18 mouse cellular contexts compared by ENCODE assay signal in the genomic region with DNA sequence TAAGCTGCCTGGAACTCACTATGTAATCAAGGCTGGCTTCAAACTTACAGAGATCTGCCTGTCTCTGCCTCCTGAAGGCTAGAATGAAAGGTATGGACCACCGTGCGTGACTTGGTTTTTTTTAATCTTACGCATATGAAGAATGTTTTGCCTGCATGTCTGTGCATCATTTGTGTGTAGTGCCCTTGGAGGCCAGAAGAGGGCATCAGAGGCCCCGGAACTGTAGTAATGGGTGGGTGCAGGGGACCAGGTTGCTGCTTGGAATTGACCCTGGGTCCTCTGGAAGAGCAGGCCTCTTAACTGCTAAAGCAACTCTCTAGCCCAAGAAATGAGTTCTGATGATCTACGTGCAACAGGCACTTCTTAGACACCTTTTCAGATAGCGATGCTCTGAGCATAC. TPM values are rescaled to one million over a fixed set of nuclear protein-coding genes. Genes with fewer than 3 reads are reported as not detected.
DNase-seq lines count a peak whose midpoint lies in the region; ATAC-seq and TF ChIP-seq lines count a peak whose summit lies in the region.
"Had no signal": no experiment of that assay in that cellular context is flagged by ENCODE, and none has a peak within 500 bp of the region (broad histone marks: within the 10 kb centered on the region; RNA-seq: fewer than 3 reads in every experiment).

No protein-coding gene starts in this region.

- H3K4me1 ChIP-seq in bone marrow macrophage, adult 2 months (ENCODE audit: control insufficient read depth, insufficient read depth, low read length), result no peaks in the 10 kb centered on the region
- H3K4me1 ChIP-seq: heart, embryonic 13.5 days; limb, embryonic 12.5 days had no signal

- no peak for TF ChIP-seq POLR2A in bone marrow macrophage, adult 2 months (IDR thresholded peaks at IDR 0.05; ENCODE audit: borderline replicate concordance, low read depth, low read length)

- DNase-seq in CD4-positive, CD25-positive, alpha-beta regulatory T cell, adult 2 months (ENCODE audit: low read depth, low spot score), result peak; percentile 6
- peak; percentile 20 to 25 for DNase-seq in kidney, postnatal 4 days
- no peak for DNase-seq in kidney, adult 11 months
- DNase-seq in 416B (ENCODE audit: low read depth), result peak; percentile 55
- DNase-seq in frontal cortex, postnatal 14 days (ENCODE audit: low spot score in 2 of 2), result no peak
- no peak for DNase-seq in left cerebral cortex, adult 9 months (ENCODE audit: low spot score in 2 of 2)
- DNase-seq: adrenal gland, adult 8-10 months; gastrocnemius, postnatal 14 days; lung, postnatal 14 days; right cerebral cortex, postnatal 14 days had no signal

- ATAC-seq in CD4-positive, CD25-positive, alpha-beta regulatory T cell, adult 4 months, result no peak
- ATAC-seq: forebrain, embryonic 15.5 days; midbrain, embryonic 13.5 days had no signal

- H3K4me3 ChIP-seq in bone marrow macrophage, adult 2 months (ENCODE audit: insufficient read depth, low read length), result no peak overlapping the region
- H3K4me3 ChIP-seq: forebrain, embryonic 15.5 days; heart, embryonic 13.5 days; hindbrain, embryonic 13.5 days; limb, embryonic 12.5 days; midbrain, embryonic 13.5 days; neural tube, embryonic 13.5 days had no signal

- no peak overlapping the region for H3K27ac ChIP-seq in bone marrow macrophage, adult 2 months (ENCODE audit: insufficient read depth, low read depth, low read length)
- H3K27ac ChIP-seq: forebrain, embryonic 15.5 days; heart, embryonic 13.5 days; hindbrain, embryonic 13.5 days; limb, embryonic 12.5 days; midbrain, embryonic 13.5 days; neural tube, embryonic 13.5 days had no signal

- peak; percentile 16; the same call in 1 of the 2 replicates for TF ChIP-seq CTCF in bone marrow macrophage, adult 2 months (IDR thresholded peaks at IDR 0.05; ENCODE audit: low read depth, low read length)

RNA-seq across cellular contexts. Expression of a gene that starts 13.9 kb away (rescaled TPM):
- not detected for polyA plus RNA-seq in CD4-positive, CD25-positive, alpha-beta regulatory T cell, adult 4 months (2017; shearing (Covaris generic))
- polyA plus RNA-seq in bone marrow macrophage, adult 2 months (2012; ENCODE audit: insufficient read depth, insufficient read length, missing spikeins), result not detected in 2 replicates
- polyA plus RNA-seq: heart, embryonic 13.5 days; limb, embryonic 12.5 days had no signal

RNA-seq across cellular contexts. Expression of a gene that starts 14.7 kb away (rescaled TPM):
- polyA plus RNA-seq in CD4-positive, CD25-positive, alpha-beta regulatory T cell, adult 4 months (2017; shearing (Covaris generic)), result not detected
- polyA plus RNA-seq in bone marrow macrophage, adult 2 months (2012; ENCODE audit: insufficient read depth, insufficient read length, missing spikeins), result not detected in 2 replicates

RNA-seq across cellular contexts. Expression of a gene that starts 52.0 kb away (rescaled TPM):
- polyA plus RNA-seq in CD4-positive, CD25-positive, alpha-beta regulatory T cell, adult 4 months (2017; shearing (Covaris generic)), result 10 to 100 TPM; 12.2 to 16.9 TPM
- polyA plus RNA-seq in bone marrow macrophage, adult 2 months (2012; ENCODE audit: insufficient read depth, insufficient read length, missing spikeins), result 12.7 and 13.7 TPM in 2 replicates

RNA-seq across cellular contexts. Expression of a gene that starts 56.4 kb away (rescaled TPM):
- 10 to 100 TPM; 12.9 to 22.6 TPM for polyA plus RNA-seq in CD4-positive, CD25-positive, alpha-beta regulatory T cell, adult 4 months (2017; shearing (Covaris generic))
- 79.8 and 87.1 TPM in 2 replicates for polyA plus RNA-seq in bone marrow macrophage, adult 2 months (2012; ENCODE audit: insufficient read depth, insufficient read length, missing spikeins)

Comparison
In these comparisons a context has a peak if more than half of its experiments do, and no peak if none do; other contexts are left out.
1. DNase-seq: peak in CD4-positive, CD25-positive, alpha-beta regulatory T cell, adult 2 months (single experiment), kidney, postnatal 4 days (2 of 2) and 416B (single experiment); none in kidney, adult 11 months (single experiment), frontal cortex, postnatal 14 days (0 of 2) and left cerebral cortex, adult 9 months (0 of 2).